Mouse (Mus musculus) bone marrow, adult 2 months (tissue): ENCODE measurements around the gene Golgb1. TPM values are rescaled to one million over a fixed set of nuclear protein-coding genes. Genes with fewer than 3 reads are reported as not detected.

Experiments used
- H3K27ac ChIP-seq: fragments of 200-500 bp; 2 replicates; pipeline ENCODE4 v1.5.1; 2012; ENCODE audit warnings: low read depth, mild to moderate bottlenecking, control low read depth, inconsistent platforms, low read length; ENCODE audit not compliant: control insufficient read depth, poor library complexity, insufficient read depth
- H3K4me1 ChIP-seq: fragments of 200-500 bp; 2 replicates; pipeline ENCODE4 v1.6.1; 2011; ENCODE audit warnings: low read length; ENCODE audit not compliant: control insufficient read depth, insufficient read depth
- H3K4me3 ChIP-seq: fragments of 200-500 bp; replicated peaks from 2 replicates; pipeline ENCODE3; 2011; ENCODE audit warnings: mild to moderate bottlenecking, low read depth, low read length, control low read depth; ENCODE audit not compliant: control insufficient read depth
- CTCF ChIP-seq: fragments of 200-500 bp; IDR thresholded peaks from 2 replicates; pipeline ENCODE4 v1.5.1; 2011; ENCODE audit warnings: low read length, control low read depth; ENCODE audit not compliant: control insufficient read depth, insufficient read depth
- POLR2A ChIP-seq: fragments of 200-500 bp; IDR thresholded peaks from 2 replicates; pipeline ENCODE4 v1.6.1; 2011; ENCODE audit warnings: low read depth, mild to moderate bottlenecking, control low read depth, low read length, borderline replicate concordance; ENCODE audit not compliant: control insufficient read depth
- WGBS: fragments of 180-500 bp; shearing (Covaris S2); methylation state at CpG from one replicate; pipeline ENCODE4 v1.1.7; 2018; 5-methylcytosine and 5-hydroxymethylcytosine counted together
- polyA plus RNA-seq: library from polyadenylated mRNA; stranded (reverse); fragments of >200 nt; gene quantifications from 2 replicates; pipeline ENCODE4 v1.2.4, GENCODE M21; 2011; ENCODE audit warnings: low replicate concordance; ENCODE audit not compliant: missing spikeins, insufficient read depth, insufficient read length

Golgb1 gene
- polyA plus RNA-seq, 1 experiment, result 14.5 TPM

DNA sequence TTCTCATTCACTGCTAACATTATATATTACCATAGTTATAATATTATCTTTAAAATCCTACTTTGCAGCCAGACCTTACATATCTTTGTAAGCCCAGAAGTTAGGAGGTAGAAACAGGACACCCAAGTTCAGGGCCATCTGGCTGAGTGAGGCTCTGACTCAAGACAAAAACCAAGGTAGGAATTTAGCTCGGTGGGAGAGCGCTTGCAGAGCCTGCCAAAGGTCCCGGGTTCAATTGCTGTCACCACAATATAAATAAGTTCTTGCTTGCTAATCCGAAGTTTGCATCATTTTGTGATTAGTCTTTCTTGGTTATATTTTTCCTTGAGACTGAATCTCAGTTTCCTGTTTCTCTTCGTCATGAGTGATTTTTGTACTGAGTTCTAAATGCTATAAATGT is 28.2 kb downstream of the Golgb1 start:
- no peak overlapping the region for H3K4me3 ChIP-seq
- no peak overlapping the region for H3K27ac ChIP-seq
- 93% methylated on average over 5 of the region's 5 CpGs for WGBS
- no peaks in the 10 kb centered on the region; the same call in 1 of the 2 replicates for H3K4me1 ChIP-seq
- TF ChIP-seq CTCF (no peak), POLR2A (no peak)

DNA sequence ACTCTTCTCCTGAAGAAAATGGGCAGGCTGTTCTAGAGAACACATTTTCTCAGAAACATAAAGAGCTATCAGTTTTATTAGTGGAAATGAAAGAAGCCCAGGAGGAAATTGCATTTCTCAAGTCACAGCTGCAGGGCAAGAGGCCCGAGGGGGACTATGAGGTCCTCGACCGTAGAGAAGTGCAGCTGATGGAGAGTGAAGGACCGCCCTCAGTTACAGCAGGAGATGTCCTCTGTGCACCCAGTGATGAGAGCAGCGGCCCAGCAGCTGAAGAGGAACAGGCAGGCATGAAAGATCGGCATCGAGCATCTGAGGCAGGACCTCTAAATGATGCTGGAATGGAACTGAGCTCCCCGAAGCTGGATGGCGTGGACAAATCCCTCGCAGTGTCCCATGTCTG is 37.0 kb downstream of the Golgb1 start:
- TF ChIP-seq POLR2A (no peak), CTCF (no peak)
- Histone ChIP-seq H3K4me1 (peaks cover 2% of the 10 kb centered on the region; the same call in 1 of the 2 replicates), H3K4me3 (no peak overlapping the region), H3K27ac (peak overlapping the region; percentile 1; the same call in 1 of the 2 replicates)
- WGBS, result 75% methylated on average over 10 of the region's 10 CpGs

DNA sequence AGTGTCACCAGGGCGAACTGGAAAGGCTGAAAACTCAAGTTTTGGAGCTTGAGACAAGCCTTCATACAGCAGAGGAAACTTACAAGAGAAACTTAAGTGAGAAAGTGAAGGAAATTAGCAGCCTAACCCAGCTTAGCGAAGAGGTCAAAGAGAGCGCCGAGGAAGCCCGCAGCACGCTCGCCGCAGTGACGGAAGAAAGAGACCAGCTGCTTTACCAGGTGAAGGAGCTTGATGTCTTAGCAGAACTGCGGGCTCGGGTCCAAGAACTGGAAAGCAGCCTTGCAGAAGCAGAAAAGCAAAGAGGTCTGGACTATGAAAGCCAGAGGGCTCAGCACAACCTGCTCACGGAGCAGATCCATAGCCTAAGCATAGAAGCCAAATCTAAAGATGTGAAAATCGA is 37.4 kb downstream of the Golgb1 start:
- peak overlapping the region; percentile 1; the same call in 1 of the 2 replicates for H3K27ac ChIP-seq
- 89% methylated on average over 13 of the region's 13 CpGs for WGBS
- TF ChIP-seq CTCF (no peak), POLR2A (no peak)

DNA sequence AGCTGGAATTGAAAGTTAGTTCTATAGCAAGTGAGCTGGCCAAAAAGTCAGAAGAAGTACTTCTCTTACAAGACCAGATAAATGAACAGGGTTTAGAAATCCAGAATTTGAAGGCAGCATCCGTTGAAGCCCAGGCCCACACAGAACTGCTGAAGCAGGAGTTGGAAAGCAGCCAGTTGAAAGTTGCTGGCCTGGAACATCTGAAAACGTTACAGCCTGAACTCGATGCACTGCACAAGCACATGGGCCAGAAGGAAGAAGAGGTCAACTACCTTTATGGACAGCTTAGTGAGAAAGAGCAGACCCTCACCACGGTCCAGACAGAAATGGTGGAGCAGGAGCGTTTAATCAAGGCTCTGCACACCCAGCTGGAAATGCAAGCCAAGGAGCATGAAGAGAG is 39.3 kb downstream of the Golgb1 start:
- Histone ChIP-seq H3K27ac (no peak overlapping the region), H3K4me1 (peaks cover 2% of the 10 kb centered on the region; the same call in 1 of the 2 replicates), H3K4me3 (no peak overlapping the region)
- TF ChIP-seq POLR2A (no peak), CTCF (no peak)
- 75% methylated on average over 5 of the region's 5 CpGs for WGBS

More for the DNA sequence above, 37.4 kb downstream of the Golgb1 start:
- Histone ChIP-seq H3K4me1 (peaks cover 2% of the 10 kb centered on the region; the same call in 1 of the 2 replicates), H3K4me3 (no peak overlapping the region)

DNA sequence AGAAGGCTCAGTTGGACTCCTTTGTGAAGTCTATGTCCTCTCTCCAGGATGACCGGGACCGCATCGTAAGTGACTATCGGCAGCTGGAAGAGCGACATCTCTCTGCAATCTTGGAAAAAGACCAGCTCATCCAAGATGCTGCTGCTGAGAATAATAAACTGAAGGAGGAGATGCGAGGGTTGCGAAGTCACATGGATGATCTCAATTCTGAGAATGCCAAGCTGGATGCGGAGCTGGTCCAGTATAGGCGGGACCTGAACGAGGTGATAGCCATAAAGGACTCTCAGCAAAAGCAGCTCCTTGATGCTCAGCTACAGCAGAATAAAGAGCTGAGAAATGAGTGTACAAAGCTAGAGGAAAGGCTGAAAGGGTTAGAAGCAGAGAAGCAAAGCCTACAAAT is 43.6 kb downstream of the Golgb1 start:
- WGBS, result 95% methylated on average over 10 of the region's 10 CpGs
- Histone ChIP-seq H3K4me1 (peaks cover 5% of the 10 kb centered on the region; the same call in 1 of the 2 replicates), H3K27ac (no peak overlapping the region), H3K4me3 (no peak overlapping the region)
- TF ChIP-seq CTCF, result no peak
- no peak for TF ChIP-seq POLR2A

DNA sequence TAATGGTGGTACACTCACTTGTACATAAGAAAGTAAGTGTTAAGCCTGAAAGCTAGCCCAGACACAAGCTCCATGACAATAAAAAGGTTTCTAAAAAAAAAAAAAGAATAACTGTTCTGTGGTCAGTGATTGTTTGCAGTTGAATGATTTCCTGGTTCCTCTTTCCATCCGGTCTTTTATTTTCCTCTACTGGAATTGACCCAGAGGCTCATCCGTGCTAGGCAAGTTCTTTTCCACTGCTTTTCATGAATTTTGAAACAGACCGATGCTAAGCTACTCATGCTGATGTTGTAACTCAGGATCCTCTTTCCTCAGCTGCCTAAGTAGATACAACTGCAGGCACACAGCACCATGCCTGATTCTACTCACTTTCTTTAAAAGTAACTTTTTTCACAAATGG is 45.5 kb downstream of the Golgb1 start:
- Histone ChIP-seq H3K4me1 (peaks cover 2% of the 10 kb centered on the region; the same call in 1 of the 2 replicates), H3K4me3 (no peak overlapping the region), H3K27ac (no peak overlapping the region)
- TF ChIP-seq CTCF, result no peak
- no peak for TF ChIP-seq POLR2A
- WGBS, result 22% methylated on average over 3 of the region's 3 CpGs

DNA sequence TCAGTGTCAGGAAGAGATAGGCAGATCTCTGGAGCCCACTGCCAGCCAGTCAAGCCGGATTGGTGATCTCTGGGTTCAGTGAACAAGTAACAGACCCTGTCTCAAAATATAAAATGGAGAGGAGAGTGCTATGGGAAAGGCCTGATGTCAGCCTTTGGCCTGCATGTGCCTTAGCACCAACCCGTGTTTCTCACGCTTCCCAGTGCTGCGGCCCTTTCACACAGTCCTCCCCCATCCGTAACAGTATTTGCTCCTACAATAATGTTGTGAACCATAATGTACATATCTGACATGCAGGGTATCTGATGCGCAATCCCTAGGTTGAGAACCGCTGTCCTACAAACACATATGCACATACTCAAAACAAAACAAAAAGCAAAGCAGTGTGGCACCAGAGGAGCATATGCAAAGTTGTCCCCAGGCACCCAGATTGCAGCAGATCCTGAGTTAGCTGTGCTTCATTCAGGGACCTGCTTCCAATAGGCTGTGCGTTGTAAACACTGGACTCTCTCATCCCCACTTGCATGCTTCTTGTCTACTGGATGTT is 46.2 kb downstream of the Golgb1 start:
- Histone ChIP-seq H3K4me3 (no peak overlapping the region), H3K4me1 (peaks cover 2% of the 10 kb centered on the region; the same call in 1 of the 2 replicates), H3K27ac (no peak overlapping the region)
- WGBS, result 87% methylated on average over 8 of the region's 8 CpGs
- TF ChIP-seq POLR2A (no peak), CTCF (no peak)

DNA sequence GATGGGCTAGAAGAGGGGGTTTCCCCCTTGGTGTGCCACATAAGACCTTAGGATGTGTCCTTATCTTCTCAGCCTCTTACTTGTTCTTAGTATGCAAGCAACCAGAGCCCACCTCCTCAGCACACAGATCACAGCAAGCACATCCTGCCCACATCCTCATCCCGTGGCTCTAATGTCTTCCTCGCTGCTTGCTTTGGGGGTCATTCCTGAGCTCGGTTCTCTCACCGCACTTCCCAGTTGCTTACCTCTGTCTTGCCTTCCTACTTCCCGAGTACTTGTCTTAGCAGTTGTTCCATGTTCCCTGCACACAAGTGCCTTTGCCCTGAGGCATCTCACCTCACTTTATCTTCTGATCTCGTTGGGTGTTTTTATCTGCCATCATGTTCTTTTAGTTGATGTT is 47.0 kb downstream of the Golgb1 start:
- Histone ChIP-seq H3K27ac (no peak overlapping the region), H3K4me3 (no peak overlapping the region), H3K4me1 (peaks cover 2% of the 10 kb centered on the region; the same call in 1 of the 2 replicates)
- no peak for TF ChIP-seq POLR2A
- no peak for TF ChIP-seq CTCF
- WGBS, result 75% methylated on average over 6 of the region's 6 CpGs
